Mouse (Mus musculus) kidney, postnatal 4 days (tissue): ENCODE measurements around the gene Slc12a5.
A peak's percentile ranks its signal among the peaks of the same experiment; 100 is the strongest.

Source experiments
- DNase-seq, 2 experiments: peaks; one replicate each; pipeline ENCODE4 v3.0.0; 2021; ENCODE audit warnings: mixed read lengths in 2 of 2

The Slc12a5 gene

DNA sequence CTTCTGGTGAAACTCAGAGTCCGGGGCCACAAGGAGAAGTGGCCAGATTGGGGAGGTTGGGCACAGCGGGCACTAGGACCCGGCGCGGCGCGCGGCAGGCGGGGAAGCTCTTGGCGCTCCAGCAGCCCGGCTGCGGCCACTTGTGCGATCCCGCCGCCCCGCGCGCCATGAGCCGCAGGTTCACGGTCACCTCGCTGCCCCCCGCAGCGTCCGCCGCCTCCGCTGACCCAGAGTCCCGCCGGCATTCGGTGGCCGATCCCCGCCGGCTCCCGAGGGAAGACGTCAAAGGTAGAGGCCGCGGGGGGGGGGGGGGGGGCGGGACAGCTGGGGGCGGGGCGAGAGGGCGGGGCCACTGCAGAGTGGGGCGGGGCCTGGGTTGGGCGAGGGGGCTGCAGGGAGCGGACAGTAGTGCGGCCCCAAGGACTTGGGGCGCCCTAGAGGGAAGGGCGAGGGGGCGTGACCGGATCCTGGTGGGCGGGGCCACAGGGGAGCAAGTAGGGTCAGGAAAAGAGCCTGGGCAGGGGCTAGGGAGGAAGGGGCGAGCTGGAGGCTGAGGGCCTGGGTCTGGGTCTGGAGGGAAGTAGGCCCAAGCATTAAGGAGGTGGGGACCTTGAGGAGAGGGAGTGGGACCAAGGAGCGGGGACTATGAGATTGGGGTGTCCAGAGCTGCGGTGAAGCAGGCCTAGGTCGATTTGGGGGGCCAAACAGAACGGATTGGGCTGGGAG is at the start of gene Slc12a5:
Gene Slc12a5 (plus strand): TSS at position 87 of the 726 bp plus-strand sequence.
- peak; percentile 75 to 81 for DNase-seq

GRCm38 (mm10) chr2:164911086-164912048 is 49.2 kb upstream of the Slc12a5 start, which contains the start of gene Zfp335:
Zfp335 (minus strand) TSS chr2:164911757.
- DNase-seq = peak; percentile 95 to 97

DNA sequence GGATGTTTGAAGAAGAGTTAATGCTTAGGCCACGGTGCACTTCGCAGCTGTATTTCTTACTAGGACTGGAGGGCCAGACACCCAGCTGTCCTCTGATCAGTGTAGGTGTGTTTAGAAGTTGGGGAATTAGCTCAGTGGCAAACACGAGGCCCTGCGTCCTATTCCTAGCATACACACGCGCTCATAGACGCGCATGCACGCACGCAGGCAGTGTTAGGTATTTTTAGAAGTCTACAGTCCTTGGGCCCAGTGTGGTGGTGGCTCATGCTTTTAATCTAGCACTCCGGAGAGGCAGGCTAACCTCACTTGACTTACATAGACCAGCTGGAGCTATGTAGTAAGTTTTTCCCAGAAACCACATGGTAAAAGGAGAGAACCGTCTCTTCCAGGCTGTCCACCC is 48.5 kb upstream of the Slc12a5 start:
- peak in 1 of 2 experiments; percentile 64 for DNase-seq

DNA sequence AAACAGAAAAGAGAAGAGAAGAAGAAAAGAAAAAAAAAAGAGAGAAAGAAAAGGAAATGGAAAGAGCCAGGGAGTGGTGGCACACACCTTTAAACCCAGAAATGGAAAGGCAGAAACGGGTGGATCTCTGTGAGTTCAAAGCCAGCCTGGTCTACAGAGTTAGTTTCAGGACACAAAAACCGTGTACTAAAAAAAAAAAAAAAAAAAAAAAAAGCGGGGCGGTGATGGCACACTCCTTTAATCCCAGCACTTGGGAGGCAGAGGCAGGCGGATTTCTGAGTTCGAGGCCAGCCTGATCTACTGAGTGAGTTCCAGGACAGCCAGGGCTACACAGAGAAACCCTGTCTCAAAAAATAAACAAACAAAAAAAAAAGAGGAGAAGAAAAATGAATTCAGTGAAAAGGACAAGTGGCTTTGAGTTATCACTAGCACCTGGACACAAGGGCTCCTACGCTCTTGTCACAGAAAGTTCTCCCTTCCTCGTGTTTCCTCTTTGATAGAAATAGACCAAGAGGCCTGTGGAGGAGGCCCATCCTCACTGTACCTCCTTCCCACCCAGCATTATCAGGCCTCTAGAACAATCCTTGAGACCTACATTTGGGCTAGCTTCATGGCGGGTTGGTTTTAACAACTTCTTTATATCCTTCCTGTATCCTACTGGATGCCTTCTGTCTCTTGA is 47.7 kb upstream of the Slc12a5 start:
- DNase-seq = no peak

- DNase-seq = peak in 1 of 2 experiments; percentile 52
Measured at GRCm38 (mm10) chr2:164913428-164913786, 47.2 kb upstream of the Slc12a5 start.

- DNase-seq = no peak
Measured at GRCm38 (mm10) chr2:164916820-164917219, 43.8 kb upstream of the Slc12a5 start.

GRCm38 (mm10) chr2:164917371-164917770 is 43.2 kb upstream of the Slc12a5 start:
- DNase-seq = peak in 1 of 2 experiments; percentile 45

DNA sequence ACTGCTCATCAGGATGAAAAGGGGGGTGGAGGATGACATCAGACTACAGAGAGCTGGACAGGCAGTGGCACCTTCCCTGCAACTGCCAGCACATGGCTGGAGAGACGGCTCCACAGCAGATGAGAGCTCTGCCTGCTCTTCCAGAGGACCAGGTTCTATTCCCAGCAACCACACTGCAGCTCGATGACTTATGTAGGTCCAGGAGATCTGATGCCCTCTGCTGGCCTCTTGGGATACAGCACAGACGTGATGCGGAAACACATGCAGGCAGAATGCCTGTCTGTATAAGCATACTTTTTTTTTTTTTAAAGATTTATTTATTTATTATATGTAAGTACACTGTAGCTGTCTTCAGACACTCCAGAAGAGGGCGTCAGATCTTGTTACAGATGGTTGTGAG is 42.3 kb upstream of the Slc12a5 start:
- peak; percentile 58 to 61 for DNase-seq

- no peak for DNase-seq
Measured at GRCm38 (mm10) chr2:164921984-164922383, 38.6 kb upstream of the Slc12a5 start.

DNA sequence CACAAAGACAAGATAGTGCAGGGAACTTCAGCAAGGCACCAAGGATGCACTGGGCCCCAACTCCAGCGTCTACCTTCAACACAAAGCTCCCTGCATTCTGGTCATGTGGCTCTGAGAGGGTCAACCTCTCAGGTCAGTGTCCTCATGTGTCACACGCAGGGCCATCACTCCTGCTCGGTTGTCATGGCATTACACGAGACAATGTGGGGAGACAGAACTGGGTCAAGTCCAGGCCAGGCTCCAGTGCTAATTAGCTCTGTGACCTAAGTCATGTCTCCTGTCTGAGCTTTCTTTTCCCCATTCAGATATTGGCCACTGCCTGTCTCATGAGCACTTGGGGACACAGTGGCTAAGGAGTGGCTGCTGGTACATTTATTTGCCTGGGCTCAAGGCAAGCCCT is 37.3 kb upstream of the Slc12a5 start:
- no peak for DNase-seq

DNA sequence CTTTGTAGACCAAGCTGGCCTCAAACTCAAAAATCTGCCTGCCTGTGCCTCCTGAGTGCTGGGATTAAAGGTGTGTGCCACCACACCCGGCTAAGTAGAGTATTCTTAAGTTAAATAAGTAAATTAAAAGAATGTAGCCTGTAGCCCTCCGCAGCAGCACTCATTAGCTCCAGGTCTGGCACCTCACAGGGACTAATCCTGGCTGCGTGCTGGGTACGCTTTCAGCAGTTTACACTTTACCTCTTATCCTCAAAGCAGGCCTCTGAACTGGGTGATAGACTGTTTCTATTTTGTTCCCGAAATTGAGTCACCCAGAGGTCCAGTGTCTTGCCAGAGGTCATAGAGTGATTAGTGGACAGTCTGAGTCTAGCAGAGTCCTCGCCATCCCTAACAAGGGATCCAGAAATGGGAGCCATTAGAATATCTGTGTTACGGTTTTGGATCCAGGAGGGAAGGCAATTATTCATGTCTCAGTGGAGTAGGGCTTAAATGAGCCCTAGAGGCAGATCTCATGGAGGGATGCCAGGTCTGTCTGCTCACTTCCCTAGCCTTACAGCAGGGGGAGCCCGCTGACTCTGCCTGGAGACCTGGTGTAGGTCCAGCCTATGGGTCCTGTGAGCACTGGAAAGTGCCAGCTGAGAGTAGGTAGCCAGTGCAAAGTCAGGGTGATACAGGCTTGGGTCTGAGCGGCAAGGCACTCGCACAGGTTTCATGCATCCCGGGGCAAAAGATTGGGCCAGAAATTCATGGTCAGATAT is 36.3 kb upstream of the Slc12a5 start:
- DNase-seq = peak; percentile 91 to 92

DNA sequence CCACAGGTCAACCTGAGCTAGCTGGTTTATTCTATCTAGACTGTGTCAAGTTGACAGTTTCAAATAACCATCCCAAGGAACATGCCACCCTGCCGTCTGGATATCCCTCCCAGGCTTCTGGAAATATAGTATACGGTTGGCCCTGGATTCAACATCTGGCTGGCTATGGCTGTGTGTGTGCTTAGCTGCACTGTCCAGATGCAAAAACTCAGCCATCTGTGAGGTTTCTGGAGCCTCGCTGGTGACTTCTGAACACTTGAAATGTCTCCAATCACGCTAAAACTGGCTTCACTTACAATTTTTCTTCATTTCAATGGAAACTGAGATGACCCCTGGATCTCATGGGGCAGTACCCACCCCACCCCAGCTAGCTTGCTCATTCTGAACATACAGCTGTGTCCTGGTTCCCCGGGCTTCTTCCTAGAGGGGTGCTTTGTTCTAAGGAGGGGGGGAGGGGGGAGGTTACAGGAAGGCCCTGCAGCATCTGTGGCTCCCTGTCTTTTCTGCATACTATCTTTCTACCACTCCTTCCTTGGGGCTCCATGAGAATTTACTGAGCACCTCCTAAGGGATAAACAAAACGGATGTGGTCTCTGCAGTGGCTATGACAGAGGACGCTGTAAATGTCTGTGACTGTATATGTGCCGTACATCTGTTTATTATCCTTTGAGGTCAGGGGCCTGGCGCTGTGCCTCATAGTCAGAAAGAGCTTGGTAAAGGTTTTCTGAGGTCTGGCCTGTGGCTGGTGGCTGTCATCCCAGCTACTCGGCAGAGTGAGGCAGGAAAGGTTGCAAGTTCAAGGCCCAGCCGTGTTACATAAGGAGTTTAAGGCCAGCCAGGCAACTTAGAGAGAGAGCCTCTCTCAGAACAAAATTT is 29.7 kb upstream of the Slc12a5 start:
- DNase-seq = peak; percentile 64 to 71

GRCm38 (mm10) chr2:164933534-164933933 is 27.1 kb upstream of the Slc12a5 start:
- DNase-seq = no peak

DNA sequence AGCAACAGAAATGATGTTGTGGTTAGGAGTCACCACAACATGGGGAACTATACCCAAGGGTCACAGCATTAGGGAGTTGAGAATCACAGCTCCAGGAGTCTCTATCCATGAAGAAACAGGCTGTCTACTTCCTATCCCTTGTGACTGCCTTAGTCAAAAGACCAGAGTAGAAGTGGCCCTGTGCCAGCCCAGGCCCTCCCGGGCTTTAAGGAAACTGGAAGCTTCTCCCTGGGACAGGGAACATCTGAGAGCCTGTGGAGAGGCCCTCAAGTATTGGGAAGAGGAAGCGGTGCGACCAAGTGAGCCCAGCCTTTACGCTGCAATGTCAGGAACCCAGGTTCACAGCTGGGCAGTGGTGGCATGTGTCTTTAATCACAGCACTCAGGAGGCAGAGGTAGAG is 24.6 kb upstream of the Slc12a5 start:
- peak; percentile 42 to 52 for DNase-seq

GRCm38 (mm10) chr2:164938146-164939091 is 22.2 kb upstream of the Slc12a5 start:
- DNase-seq = peak; percentile 59 to 70

DNA sequence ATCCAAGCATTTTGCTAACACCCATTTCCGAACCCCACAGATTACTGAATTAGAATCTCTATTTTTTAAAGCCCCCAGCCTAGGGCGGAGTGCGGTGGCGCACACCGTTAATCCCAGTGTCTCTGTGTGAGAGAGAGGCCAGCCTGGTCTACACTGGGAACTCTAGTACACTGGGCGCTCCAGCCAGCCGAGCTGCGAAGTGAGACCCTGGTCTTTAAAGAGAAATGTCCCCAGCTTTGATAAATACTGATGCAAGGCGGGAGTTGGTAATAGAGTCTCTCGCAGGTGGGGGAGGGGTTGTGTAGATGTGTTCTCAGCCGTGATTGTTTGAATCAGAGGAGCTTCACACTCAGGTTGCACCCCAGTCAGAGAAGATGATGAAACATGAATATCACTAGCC is 21.5 kb upstream of the Slc12a5 start:
- peak in 1 of 2 experiments; percentile 23 for DNase-seq

DNA sequence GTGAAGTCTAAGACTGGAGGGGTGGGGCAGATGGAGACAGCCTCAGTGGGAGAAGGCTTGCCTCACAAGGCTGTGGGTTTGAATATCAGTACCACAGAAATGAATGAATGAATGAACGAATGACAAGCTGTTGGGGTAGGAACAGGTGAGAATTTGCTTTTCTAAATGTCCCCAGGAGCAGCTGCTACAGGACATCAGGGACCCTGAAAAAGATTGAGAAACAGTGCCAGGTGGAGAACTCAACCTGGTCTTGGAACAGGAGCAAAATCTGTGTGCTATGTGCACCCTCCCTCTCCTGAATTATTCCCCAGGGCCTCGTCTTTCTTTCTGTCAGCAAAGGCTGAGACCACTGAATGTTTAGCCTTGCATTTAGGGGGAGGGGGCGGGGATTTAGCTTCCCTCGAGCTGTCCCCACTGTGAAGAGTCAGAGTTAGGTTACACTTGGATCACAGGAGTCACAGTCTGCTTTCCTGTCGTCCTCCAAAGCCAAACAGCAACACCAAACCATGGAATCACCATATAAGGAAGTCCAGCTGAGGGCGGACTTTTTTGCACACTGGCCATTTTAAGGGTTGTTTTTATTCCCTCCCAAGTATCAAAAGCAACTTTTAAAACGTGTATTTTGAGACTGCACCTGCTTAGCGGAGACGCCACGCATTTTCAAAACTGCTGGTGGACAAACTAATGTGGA is 20.3 kb upstream of the Slc12a5 start, which contains the start of gene Mmp9:
Gene Mmp9 (plus strand): TSS at position 641 of the 691 bp plus-strand sequence.
- DNase-seq = no peak

DNA sequence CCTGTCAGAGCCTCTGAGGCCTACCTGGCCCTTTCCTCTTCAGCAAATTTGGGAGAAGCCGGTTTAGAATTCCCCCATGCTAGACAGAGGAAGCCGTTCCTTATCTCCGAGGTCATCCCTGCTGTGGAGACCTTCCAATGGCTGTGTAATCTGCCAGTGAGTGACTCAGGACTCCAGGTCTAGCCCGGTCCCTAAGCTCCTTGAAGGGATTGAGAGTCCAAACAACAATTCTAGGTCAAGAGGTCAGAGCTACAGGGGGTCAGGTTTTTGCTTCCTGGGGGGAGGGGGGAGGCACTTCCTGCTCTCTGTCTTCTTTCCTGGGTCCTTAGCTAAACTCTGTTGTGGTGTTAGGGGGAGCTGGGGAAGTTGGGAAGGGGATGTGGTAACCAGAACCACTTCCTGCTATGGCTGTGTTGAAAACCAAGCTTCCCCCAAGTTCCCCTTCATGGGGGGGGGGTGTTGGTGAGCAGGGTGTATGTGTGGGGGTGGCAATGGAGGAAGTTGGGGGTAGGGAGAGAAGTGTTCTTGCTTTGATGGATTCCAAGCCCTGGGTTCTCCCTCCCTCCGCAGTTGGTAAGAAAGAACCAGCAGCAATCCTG is 17.8 kb upstream of the Slc12a5 start:
- peak in 1 of 2 experiments; percentile 26 for DNase-seq

DNA sequence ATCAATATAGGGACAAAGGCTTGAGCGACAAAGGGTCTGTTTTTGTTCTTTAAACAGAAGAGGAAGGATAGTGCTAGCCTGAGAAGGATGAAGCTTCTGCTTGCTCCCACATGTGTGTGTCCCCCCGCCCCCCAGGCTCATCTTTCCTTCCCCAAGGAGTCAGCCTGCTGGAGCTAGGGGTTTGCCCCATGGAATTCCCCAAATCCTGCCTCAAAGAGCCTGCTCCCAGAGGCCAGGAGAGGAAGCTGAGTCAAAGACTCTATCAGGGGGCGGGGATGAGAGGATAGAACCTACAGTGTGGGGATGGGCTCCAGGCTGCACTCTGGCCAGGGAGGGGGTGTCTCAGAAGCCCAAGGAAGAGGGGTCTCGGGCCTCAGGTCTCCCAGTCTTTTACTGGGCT is 13.1 kb upstream of the Slc12a5 start:
- no peak for DNase-seq
